Mouse (Mus musculus) gastrocnemius, postnatal 25 days (tissue): ENCODE measurements around the gene Efcab10. TPM values are rescaled to one million over a fixed set of nuclear protein-coding genes. Genes with fewer than 3 reads are reported as not detected.
A peak's percentile ranks its signal among the peaks of the same experiment; 100 is the strongest.

ENCODE experiments used
- DNase-seq: peaks from one replicate; pipeline ENCODE4 v3.0.0; 2022
- total RNA-seq, 2 experiments: library from RNA; stranded (reverse); gene quantifications; 1 replicate in 1 of 2; 2 replicates in 1 of 2; pipeline ENCODE4 v1.2.3; 2021

The Efcab10 gene
- total RNA-seq, 2 experiments from 2014 or later = not detected

GRCm38 (mm10) chr12:33427726-33428125, 33.1 kb downstream of the Efcab10 start:
- no peak for DNase-seq

DNA sequence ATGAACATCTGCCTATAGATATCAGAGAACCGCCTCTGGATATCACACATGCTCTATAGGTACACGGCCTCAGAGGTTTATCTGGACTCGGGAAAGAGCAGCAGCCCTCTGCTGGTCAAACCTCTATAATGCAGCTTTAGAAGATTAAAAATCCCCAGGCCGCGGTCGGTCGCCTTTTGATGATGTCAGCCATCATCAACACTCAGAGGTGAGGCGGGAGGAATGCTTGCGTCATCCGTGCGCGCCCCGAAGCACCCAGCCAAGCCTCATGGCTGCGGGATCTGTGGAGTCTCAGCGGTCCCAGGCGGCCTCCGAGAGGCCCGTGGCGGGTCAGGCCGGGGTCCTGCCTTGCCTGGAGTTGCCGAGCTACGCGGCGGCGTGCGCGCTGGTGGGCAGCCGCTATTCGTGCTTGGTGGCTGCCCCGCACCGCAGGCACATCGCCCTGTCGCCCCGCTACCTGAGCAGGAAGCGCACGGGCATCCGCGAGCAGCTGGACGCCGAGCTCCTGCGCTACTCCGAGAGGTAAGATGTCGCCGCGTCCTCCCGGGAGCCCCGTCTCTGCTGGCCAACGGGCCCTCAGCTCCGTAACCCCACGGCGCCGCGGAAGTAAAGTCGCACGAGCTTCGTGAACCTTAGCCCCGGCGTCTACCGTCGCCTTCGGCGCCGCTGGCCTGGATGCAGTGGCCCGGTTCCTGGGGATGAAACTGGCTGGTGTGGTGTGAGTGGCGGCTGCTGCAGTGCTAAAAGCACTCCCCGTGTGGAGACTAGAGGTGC, 34.9 kb downstream of the Efcab10 start, which contains the start of gene Twistnb:
Gene Twistnb, plus strand, starts transcription at position 249 of the 774 bp plus-strand sequence.
- DNase-seq = peak; percentile 89

- no peak for DNase-seq
Measured at GRCm38 (mm10) chr12:33433812-33434211, 39.2 kb downstream of the Efcab10 start.

DNA sequence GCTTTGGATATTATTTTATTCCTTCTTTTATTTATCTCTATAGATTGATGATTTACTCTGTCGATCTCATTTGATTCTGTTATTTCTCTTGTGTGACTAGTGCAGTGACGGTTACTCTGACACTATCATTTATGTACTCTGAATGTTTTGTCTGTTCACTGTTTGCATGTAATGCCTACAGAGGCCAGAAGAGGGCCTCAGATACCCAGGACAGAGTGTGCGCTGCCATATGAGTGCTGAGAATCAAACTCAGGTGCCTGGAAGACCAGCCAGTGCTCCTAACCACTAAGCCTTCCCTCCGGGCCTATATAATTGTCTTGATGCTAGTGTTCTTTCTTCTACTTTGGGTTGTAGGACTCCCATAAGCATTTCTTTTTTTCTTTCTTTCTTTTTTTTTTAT, 40.1 kb downstream of the Efcab10 start:
- DNase-seq = no peak

Other genes starting within 250 kb of the Efcab10 start
- gene Atxn7l1, start 247.2 kb upstream of the Efcab10 start, total RNA-seq = 10 to 100 TPM; 16.4 to 17.7 TPM
- gene Twistnb, start 34.8 kb downstream of the Efcab10 start, total RNA-seq = 1 to 10 TPM; 7.2 to 9.5 TPM